Mouse (Mus musculus) R1 (cell line): ENCODE results near the gene Nrm.

Experiments used
- DNase-seq: peaks from one replicate; pipeline ENCODE4 v3.0.0-alpha.2; 2018; ENCODE audit warnings: low read depth, low spot score

Gene Nrm

DNA sequence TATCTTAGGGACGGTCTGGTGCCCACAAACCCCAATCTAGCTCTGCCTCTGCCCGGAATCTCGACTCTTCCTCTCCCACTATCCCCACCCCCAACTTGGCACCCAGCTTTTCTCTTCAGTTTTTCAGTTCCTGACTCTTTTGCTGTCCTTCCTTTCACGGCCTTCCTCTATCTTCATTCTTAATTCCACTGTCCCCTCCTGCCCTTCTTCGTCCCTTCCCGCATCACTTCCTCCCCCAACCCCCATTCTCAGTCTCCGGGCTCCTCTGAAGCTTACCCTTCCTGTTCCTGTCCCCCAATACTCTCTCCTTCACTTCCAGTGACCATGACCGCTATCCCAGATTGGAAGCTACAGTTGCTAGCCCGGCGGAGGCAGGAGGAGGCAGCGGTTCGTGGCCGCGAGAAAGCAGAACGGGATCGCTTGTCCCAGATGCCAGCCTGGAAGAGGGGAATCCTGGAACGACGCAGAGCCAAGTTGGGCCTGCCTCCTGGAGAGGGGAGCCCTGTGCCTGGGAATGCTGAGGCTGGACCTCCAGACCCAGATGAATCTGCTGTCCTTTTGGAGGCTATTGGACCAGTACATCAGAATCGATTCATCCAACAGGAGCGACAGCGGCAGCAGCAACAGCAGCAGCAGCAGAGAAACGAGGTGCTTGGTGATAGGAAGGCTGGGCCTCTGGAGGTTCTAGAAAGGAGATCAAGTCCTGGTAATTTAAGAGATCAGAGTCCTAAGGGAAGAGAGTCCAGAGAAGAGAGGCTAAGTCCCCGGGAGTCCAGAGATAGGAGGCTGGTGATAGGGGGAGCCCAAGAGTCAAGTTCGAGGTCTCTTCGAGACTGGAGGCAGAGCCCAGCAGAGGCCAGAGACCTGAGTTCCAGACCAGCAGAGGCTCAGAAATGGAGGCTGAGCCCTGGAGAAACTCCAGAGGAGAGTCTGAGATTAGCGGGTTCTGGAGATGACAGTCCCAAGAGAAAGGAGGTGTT lies 6.1 kb downstream of the Nrm start:
- peak; percentile 49 for DNase-seq

DNA sequence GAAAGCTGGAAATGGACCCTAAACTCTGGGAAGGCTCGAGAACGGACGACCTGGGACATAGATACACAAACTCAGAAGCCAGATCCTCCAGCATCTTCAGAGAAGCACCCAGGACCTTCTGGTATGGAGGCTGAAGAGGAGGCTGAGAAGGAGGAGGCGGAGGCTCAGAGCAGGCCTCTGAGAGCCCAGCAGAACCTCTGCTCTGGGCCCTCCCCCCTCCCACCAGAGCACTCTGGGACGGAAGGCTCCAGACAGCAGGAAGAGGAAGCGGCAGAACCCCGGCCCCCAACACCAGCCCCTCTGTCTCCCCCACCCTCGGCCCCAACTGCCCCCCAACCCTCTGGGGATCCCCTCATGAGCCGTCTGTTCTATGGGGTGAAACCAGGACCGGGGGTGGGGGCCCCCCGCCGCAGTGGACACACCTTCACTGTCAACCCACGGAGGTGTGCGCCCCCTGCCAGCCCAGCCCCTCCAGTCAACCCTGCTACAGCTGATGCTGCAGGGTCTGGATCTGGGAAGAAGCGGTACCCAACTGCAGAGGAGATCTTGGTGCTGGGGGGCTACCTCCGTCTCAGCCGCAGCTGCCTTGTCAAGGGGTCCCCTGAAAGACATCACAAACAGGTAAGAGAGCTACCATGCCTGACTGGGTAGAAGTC lies 7.2 kb downstream of the Nrm start:
- DNase-seq = peak; percentile 53

DNA sequence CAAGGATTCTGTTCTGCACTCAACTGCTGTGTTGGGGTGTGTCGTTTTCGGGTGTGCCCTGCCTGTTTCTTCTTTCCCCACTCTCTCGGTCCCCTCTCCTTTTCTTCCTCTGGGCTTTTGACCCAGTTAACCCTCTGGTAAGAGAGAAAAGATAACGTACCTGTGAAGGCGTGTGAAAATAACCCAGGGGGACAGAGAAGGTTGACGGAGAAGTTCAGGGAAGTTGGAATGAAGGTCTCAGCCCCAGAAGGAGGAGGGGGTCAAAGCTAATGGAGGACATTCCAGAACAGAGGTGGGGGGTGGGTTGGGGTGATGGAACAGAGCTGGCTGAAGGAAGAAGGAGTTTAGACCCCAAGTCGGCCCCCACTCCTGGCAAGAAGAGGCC lies 7.8 kb downstream of the Nrm start:
- DNase-seq = peak; percentile 48

DNA sequence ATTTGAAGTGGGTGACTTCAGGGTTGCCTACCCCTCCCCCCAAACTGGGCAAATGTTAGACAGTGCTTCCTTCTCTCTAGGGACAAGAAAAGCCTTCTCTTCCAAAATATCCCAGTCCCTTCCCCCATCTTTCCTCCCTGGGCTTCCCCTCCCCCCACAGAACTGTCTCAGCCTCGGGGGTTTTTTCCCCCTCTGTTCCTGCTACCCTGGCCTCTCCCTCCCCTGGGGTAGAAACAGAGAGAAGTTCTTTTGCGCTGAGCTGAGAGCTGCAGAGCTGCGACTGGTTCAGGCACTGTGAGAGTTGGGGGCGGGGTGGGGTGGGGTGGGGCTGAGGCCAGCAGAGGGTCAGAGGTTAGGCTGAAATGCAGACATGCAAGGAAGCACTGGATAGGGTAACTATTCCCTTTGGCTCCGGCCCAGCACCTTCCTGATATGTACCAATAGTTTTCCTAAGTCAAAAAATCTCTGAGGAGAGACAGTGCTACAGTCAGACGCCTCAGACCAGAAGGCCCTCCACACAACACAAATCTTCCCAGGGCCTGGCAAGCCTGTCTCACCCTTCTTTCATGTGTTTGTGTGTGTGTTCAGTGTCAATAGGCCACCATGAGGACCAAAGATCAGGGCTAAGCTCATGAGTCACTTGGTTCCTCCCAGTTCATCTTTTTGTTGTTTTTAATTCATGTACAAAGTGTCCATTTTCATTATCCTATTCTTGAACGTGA lies 8.4 kb downstream of the Nrm start:
- DNase-seq = peak; percentile 91

DNA sequence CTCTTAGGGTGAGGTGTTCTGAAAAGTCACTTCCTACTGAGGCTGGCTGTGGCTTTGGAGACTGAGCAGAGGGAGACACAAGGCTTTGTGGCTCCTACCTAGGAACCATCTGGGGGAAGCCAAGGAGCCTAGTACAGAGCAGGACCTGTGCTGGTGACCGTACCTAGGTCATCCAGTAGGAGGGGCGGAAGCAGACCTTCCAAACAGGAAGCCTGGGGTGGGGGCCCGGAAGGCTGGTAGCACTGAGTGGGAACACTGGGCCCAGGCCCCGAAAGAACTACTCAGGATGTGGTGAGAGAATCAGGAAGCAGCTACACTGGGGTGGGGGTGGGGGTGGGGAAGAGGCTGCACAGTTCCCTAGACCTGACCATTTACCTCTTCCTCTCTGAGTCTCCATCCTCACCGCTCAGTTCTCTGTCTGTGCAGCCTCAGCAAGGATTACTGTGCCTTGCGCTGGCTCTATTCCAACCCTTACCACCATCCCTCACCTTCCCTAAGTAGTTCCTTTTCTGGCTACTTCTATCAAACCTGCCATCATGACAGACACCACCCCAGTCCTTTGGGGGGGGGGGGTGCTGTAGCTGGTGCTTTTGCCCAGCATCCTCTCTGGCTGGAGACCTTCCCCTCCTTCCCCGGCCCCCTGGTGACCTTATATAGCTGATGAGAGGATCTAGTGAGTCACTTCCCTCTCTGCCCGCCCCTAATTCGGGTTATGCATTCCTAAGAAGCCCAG lies 9.2 kb downstream of the Nrm start:
- DNase-seq = peak; percentile 93

DNA sequence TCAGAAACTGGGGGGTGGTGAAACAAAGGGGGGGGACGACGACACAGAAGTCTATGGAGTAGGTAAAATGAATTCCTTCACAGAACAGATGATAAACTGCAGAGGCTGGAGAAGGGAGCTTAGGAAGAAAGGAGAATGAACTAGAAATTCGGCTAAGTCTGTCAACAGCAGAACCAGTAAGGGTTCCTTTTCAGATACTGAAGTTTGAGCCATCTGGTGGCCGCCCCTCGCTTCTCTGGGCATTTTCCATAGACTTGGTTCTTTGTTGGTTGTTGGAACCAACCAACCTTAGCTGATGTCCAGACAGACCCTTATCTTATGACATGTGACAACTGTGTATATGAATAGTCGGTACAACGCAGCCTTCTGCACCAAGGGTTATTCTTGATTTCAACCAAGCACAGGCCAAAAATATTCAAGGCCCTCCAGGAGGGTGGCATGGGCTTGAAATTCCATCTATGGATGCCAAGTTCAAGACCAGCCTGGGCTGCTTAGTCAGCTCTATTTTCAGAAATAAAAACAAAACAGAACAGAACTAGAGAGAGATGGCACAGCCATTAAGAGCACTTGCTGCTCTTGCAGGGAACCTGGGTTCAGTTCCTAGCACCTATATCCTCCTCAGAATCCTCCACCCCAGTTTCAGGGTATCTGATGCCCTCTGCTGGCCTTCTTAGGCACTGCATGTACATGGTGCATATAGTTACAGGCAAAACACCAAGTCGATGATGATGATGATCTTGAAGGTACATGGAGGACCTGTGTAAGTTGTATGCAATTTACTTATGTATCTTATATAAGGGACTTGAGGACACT lies 10.0 kb downstream of the Nrm start:
- DNase-seq = peak; percentile 86

DNA sequence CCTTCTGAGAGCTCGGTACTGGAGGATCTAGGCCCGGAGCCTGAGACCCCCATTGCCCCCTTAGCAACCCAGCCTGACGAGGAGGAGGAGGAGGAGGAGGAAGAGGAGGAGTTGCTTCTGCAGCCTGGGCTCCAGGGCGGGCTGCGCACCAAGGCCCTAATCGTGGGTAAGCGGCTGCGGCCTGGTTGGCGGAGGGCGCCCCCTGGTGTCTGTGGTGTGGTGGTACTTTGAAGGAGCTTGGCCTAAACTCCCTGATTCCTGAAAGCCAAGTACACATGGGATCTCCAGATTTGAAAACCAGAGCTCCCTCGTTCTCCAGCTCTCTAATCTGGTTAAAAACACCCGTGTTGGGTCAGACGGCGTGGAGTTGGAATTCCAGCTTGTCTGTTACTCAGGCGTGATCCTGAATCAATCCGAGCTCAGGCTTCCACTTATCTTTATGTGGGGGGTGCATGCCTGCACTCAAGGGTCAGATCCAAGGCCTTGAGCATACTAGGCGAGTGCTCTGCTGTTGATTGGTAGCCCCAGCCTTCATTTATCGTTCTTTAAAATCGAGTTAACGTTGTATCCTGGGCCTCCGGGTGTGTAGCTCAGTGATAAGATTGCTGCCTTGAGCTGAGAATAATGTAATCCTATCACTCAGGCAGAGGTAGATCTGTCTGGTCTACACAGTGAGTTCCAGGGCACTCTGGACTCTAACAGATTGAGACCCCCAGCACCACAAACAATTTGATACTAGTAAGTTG lies 12.8 kb downstream of the Nrm start:
- peak; percentile 81 for DNase-seq

DNA sequence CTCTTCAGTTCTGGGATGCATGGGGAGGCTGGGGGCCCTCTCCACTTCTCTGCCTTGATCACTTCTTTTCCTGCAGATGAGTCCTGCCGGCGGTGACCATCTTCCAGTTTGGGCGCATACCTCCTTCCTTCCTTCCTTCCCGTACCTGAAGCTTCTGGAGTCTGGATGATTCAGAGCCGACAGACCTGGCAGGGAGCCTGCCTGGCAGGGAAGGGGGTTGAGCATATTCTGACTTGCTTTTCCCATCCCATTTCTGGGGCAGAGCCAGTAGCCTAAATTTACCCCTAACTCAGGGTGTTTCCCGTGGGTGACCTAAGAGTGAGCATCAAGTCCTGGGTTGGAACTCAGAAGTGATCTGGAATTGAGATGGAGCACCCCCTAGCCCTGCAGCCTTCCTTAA lies 13.6 kb downstream of the Nrm start:
- no peak for DNase-seq

DNA sequence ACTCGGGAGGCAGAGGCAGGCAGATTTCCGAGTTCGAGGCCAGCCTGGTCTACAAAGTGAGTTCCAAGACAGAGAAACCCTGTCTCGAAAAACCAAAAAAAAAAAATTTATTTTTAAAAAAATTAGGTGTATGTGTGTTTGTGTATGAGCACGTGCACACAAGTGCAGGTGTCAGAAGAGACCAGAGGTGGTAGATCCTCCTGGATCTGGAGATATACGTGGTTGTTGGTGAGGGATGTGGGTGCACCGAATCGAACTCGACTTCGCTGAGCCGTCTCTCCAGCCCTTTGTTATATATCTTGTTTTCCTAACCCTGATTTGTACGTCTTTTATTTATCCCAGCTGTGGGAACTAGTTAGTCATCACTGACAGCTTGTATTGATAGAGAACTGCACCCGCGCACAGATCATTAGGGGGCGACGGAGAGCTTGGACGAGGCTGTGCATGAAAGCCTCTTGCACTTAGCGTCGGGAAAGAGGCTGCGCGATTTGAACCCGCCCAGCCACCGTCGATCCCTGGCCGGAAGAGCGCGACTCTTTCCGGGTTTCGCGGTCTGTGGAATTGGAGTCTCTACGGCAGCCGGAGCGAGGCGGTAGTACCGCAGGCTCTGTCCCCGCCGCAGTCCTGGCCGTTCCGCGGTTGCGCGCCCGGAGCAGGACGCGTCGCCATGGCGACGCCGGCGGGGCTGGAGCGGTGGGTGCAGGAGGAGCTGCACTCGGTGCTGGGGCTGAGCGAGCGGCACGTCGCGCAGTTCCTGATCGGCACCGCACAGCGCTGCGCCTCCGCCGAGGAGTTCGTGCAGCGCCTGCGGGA lies 18.3 kb downstream of the Nrm start, which contains the start of gene Dhx16:
Gene Dhx16, plus strand, starts transcription at position 575 of the 813 bp plus-strand sequence.
- DNase-seq = peak; percentile 98

DNA sequence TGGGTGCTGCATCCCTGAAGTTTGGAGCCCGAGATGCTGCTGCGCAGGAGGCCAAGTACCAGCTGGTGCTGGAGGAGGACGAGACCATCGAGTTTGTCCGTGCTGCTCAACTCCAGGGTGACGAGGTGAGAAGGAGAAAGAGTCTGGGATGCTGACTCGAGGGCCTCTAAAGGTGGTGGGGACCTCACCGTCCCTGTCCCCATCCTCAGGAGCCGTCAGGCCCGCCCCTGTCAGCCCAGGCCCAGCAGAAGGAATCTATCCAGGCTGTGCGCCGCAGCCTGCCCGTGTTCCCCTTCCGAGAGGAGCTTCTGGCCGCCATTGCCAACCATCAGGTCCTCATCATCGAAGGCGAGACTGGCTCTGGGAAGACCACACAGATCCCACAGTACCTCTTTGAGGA lies 21.8 kb downstream of the Nrm start:
- no peak for DNase-seq

DNA sequence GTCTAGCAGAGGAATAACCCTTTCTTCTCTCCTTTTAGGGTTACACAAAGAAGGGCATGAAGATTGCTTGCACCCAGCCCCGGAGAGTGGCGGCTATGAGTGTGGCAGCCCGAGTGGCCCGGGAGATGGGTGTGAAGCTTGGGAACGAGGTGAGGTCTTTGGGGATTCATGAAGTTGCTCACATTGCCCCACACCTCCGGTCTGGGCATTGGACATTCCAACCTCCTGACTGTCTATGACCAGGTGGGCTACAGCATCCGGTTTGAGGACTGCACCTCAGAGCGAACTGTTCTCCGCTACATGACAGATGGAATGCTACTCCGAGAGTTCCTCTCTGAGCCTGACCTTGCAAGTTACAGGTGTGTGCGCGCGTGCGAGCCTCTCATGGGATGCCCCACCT lies 22.7 kb downstream of the Nrm start:
- no peak for DNase-seq

DNA sequence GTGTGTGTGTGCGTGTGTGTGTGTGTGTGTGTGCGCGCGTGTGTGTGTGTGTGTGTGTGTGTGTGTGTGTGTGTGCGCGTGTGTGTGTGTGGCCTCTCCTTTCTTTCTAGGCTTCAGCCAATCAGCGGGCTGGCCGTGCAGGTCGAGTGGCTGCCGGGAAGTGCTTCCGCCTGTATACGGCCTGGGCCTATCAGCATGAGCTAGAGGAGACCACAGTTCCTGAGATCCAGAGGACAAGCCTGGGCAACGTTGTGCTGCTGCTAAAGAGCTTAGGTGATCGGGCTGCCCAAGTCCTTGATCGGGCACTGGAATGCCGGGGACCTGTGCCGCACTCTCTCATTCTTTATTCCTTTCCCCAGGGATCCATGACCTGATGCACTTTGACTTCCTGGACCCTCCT lies 26.6 kb downstream of the Nrm start:
- peak; percentile 90 for DNase-seq

DNA sequence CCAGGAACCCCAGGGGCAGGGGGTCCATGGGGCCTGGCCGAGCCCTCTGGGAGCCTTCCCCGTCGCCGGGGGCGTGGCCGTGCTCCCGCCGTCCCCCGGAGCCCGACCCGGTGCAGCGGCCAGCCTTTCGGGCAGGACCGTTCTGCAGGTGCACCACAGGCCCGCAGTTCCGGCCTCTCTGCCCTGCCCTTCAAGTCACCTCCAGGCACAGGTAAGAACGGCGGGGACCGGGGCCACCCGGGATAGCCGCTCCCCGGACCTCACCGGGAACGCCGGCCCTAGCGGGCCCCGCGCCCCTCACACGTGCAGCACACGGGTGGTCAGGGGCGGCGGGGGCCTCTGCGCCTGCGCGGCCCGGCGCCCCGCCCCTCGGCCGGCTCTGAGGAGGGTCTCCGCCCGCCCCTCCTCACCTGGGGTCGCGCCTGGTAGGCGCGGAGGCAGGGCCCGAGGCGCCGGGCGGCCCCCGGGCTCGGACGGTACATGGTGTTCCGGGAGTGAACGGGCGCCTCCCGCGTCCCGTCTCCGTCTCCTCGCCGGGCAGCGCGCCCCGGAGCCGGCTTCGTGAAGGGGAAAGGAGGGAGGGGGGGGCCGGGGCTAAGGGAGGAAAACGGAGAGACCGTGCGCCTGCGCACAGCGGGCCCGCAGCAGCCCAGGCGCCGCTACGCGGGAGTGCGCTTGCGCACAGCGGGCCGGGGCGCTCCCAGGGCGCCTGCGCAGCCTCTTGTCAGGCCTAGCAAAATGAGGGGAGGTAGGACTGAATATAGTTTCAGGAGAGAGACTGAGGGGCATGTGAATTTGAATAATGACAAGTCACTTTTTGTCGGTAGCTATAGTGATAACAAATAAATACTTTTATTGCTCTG lies 35.9 kb downstream of the Nrm start, which contains the start of gene 2310061I04Rik:
Gene 2310061I04Rik, minus strand, starts transcription at position 651 of the 863 bp plus-strand sequence.
- DNase-seq = peak; percentile 93

DNA sequence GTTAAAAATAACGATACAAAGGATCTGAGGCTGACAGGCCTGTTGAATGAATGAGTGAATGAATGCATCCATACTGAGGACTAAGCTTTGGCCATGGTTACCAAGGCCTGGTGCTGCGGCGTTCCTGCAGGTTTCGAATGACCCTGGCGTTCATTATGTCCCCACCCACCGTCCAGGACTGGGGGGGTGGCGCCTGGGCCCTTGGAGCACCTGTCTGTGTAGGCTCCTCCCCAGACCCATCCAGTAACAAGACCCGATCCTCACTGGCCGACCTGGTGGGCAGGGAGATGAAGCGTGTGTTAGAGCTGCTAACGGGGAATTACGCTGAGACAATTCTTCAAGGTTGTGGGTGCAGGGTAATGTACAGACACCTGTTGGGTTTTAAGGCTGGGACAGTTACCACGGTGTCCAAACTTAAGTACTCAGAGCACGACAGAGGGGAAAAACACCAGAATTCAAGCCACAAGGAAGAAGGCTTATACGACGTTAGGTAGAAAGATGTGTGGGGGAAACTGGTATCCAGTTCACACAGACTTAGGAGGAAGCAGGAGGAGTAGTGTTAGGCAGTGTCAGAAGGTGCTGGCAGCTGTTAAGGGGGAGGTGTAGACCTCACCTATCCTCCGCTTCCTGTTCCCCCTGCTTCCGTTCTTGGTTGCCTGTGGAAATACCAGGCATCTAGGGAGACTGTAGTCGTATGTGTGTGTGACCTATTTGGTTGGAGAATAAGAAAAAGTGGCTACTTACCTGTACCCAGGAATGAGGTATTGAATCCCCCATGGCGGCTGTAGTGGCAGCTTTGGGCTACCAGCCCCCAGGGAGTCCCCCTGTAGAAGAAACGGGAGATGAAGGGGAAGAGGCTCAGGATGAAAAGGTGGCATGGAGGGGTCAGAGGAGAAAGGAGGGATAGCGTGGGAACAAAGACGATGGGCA lies 36.8 kb downstream of the Nrm start:
- peak; percentile 83 for DNase-seq

DNA sequence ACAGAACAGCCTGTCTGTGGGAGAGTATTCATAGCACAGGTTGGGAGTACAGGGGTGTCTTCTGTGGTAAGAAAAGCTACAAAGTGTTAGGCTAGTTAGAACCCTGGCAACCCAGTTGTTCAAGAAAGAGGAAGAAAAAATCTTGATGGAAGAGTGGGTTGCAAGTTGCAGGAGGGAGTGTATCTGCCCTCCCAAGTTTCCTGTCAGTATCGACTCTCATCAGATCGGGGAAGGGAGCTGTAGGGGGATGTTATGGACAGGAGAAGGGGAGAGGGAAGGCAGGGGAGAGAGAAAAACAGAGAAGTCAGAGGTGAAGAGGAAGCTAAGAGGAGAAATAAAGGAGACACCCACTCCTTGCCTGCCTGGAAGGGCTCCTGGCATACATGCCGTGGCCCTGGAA lies 39.5 kb downstream of the Nrm start:
- DNase-seq = no peak

DNA sequence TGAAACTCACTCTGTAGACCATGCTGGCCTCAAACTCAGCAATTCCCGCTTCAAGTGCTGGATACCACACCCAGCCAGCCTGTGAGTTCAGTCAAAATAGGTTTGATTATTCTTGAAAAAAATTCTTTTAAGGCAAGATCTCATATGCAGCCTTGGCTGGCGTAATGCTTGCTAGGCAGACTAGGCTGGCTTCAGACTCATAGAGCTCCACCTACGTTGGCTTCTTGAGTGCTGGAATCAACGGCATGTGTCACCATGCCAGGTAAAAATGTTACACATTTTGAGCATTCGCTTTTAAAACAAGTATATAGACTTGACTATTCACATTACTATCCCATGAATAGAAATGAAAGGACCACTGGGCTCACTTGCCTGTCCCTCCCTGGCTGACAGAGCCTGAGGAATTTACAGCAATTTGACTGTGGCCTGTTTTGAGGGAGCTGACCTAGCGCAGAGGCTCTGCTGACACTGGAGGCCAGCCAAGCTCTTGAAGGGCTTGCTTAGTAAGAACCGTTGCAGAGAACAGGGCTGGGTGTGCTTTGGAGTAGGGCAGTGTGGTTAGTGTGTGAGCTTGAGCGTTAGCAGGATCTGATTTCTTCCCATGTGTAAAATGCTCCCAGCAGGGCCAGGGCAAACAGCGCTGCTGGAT lies 42.3 kb downstream of the Nrm start:
- no peak for DNase-seq
